Mouse (Mus musculus): ENCODE data around the gene Nrxn1. TPM values are rescaled to one million over a fixed set of nuclear protein-coding genes. Genes with fewer than 3 reads are reported as not detected.

The Nrxn1 gene
- total RNA-seq, 2 experiments from 2014 or later, result 0.09 TPM; not detected in 1

GRCm38 (mm10) chr17:90994247-90994646 lies 98.6 kb downstream of the Nrxn1 start:
- no peak for ATAC-seq (replicated peaks; ENCODE audit: low FRiP score, poor library complexity, severe bottlenecking)

- ATAC-seq (replicated peaks; ENCODE audit: low FRiP score, poor library complexity, severe bottlenecking), result no peak
Measured at GRCm38 (mm10) chr17:90990747-90991146, 102.1 kb downstream of the Nrxn1 start.

GRCm38 (mm10) chr17:90962904-90963531 lies 129.9 kb downstream of the Nrxn1 start:
- ATAC-seq (replicated peaks; ENCODE audit: low FRiP score, poor library complexity, severe bottlenecking), result no peak

- ATAC-seq (replicated peaks; ENCODE audit: low FRiP score, poor library complexity, severe bottlenecking), result no peak
Measured at GRCm38 (mm10) chr17:90955221-90955620, 137.7 kb downstream of the Nrxn1 start.

DNA sequence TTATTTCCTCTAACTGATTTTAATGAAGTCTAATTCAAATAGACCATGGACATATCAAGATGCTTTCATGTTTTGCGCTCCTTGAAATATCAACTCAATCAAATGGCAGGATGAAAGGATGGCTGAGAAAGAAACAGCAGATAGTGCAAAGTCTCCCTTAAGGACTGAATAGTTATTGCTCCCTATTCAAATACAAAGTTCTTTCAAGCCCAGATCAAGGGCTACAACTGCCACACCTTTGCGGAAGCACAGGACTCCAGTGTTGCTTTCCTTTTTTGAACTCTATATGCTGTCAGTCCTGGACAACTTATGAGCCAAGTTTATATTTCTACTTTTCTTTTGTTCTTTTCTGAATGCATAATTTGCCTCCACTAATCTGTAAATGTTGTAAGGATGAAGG lies 157.9 kb downstream of the Nrxn1 start:
- ATAC-seq (replicated peaks; ENCODE audit: low FRiP score, poor library complexity, severe bottlenecking), result no peak

DNA sequence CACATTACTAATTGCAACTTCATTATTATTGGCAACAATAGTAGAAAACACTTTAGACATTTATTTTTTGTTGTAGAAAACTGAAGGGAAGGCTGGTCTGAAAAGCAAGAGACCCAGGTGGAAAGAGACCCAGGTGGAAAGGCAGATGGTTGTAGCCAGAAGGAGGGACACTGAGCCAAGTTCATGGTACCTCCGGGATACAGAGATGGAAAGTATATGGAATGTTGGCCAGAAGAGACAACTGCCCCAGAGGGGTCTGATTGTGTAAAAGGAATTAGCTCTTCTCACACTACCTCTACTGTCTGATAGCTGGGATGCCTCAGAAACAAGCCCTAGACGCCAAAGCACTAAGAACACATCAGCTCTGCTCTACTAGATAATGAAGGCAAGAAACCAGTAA lies 179.6 kb downstream of the Nrxn1 start:
- no peak for ATAC-seq (replicated peaks; ENCODE audit: low FRiP score, poor library complexity, severe bottlenecking)

DNA sequence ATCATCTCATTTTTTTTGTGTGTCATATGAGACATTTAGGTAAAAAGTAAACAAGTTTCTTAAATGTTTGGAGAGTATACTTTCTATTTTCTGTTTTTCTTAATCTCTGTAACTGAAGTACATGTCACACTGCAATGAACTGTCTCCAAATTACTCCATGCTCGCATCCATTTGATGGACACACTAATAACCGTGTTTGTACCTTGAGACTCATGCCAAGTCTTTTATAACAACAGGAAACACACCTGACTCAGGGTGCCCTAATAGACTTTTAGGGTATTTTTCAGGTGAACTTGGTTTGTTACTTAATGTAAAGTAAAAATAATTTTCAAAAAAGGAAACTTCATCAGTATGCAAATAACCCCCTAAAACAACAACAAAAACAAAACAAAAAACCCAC lies 180.1 kb downstream of the Nrxn1 start:
- ATAC-seq (replicated peaks; ENCODE audit: low FRiP score, poor library complexity, severe bottlenecking), result no peak

GRCm38 (mm10) chr17:90912341-90912740 lies 180.5 kb downstream of the Nrxn1 start:
- no peak for ATAC-seq (replicated peaks; ENCODE audit: low FRiP score, poor library complexity, severe bottlenecking)

- no peak for ATAC-seq (replicated peaks; ENCODE audit: low FRiP score, poor library complexity, severe bottlenecking)
Measured at GRCm38 (mm10) chr17:90906118-90907093, 186.5 kb downstream of the Nrxn1 start.

DNA sequence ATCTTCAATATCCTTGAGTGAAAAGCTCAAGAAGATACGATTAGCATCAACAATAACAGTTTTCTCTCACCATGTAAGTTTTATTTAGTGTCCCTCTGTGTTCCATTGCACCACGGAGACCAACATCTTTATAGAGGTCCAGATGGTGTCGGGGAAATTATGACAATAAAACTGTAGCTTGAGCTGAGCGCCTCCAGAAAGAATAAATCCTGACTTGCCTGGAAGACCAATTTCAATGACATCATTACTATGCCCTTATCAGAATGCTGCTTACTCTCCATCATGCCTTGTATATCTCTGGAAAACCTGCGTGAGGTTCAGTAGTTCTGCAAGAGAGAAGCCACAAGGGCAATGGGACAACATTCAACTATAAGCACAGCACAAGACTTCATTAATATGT lies 187.7 kb downstream of the Nrxn1 start:
- no peak for ATAC-seq (replicated peaks; ENCODE audit: low FRiP score, poor library complexity, severe bottlenecking)

DNA sequence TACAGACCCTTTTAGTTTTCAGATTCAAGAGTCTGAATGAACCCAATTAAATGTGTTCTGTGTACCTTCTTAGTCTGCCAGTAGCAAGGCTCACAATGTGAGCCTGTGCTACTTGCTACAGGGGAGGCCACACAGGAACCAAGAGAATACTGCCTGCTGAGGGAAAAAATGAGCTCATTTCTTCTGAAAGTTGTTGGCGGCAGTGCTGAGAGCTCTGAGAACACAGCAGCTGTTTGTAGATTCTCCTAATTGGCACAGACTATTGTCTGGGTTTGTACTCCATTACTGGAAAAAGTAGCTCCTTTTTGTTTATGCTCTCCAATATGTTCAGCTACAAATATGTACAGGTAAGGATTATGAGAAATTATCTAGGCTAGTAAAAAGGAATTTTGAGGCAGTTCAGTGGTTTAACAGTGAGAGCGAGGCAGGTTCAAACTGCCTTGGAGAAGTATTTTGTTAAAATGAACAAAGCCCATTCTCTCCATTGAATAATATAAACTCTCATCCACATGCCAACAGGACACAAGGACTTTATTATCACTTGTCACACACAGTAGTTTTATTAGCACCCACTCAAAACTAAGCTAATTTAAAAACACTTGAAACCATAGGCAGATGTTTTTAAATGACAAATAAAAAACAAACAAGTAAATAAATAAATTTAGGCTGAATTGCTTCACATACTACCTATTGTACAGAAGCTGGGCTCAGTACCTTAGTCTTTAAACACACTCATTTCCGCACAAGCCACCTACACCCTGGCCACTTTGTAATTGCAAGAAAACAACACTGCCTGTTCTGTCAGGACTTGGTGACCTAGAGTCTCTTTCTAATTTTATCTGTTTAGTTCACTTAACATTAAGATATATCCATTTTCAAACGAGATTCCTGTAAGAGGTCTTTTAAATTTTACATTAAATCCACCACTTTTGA lies 200.3 kb downstream of the Nrxn1 start:
- ATAC-seq (replicated peaks; ENCODE audit: low FRiP score, poor library complexity, severe bottlenecking), result no peak

GRCm38 (mm10) chr17:90891711-90892110 lies 201.2 kb downstream of the Nrxn1 start:
- ATAC-seq (replicated peaks; ENCODE audit: low FRiP score, poor library complexity, severe bottlenecking), result no peak

GRCm38 (mm10) chr17:90857225-90857624 lies 235.6 kb downstream of the Nrxn1 start:
- no peak for ATAC-seq (replicated peaks; ENCODE audit: low FRiP score, poor library complexity, severe bottlenecking)

DNA sequence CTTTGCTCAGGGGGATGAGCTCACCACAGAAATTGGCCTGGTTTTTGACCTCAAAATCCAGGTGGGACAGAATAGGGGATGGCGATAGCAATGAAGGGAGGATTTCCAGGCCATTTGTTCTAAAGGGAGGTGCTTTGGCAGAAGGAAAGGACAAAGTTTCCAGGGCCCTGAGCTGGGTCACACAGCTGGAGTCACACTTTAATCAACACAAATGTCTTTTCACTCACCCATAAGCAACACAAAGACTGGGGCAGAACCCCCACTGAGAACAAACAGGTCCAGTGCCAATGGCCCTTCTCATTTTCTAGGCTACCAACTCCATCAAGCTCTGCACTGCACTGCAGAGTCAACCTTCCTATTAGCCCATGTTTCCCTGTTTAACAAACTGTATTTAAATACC lies 249.0 kb downstream of the Nrxn1 start:
- no peak for ATAC-seq (replicated peaks; ENCODE audit: low FRiP score, poor library complexity, severe bottlenecking)

DNA sequence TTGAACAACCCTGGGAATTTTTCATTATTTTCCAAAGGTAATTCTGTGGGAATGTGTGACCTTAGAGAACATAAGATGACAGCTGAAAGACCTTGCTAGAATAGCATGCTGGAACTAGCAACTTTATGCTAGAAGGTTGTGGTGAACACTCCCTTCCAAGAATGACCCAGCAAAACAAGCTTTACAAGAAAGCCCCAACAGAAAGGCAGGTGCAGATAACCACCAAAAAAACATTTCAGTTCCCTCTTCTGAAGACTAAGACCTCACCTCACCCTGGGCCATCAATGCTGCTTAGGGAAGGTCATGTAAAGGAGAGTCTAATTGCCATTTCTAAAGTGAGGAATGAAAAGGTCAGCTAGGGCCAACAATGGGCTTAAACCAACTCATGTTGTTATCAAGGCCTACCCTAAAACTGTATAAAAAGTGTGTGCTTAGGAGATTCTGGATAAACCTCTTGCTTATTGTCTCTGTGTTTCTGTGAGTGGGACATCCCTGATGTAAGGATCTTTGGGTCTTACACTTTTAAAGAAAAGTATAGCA lies 249.7 kb downstream of the Nrxn1 start:
- ATAC-seq (replicated peaks; ENCODE audit: low FRiP score, poor library complexity, severe bottlenecking), result no peak

DNA sequence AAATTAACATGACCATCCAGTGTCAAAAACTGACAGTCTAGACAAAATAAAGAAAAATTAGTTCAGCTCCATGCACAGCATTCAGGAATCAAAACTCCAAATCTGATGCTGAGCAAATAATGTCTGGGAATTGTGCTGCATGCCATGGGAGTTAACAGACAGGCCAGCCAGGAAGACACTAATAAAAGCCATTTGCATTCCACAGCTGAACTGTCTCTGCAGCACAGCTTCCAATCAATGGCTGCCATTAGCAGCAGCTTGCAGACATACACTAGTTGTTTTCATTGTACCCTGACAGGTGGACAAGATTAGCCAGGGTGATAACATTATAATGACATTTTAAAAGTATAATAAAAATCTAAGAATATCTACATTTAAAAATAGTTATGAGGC lies 255.9 kb downstream of the Nrxn1 start:
- no peak for ATAC-seq (replicated peaks; ENCODE audit: low FRiP score, poor library complexity, severe bottlenecking)

- ATAC-seq (replicated peaks; ENCODE audit: low FRiP score, poor library complexity, severe bottlenecking), result no peak
Measured at GRCm38 (mm10) chr17:90836154-90837021, 256.5 kb downstream of the Nrxn1 start.

- ATAC-seq (replicated peaks; ENCODE audit: low FRiP score, poor library complexity, severe bottlenecking), result no peak
Measured at GRCm38 (mm10) chr17:90818340-90818739, 274.5 kb downstream of the Nrxn1 start.

DNA sequence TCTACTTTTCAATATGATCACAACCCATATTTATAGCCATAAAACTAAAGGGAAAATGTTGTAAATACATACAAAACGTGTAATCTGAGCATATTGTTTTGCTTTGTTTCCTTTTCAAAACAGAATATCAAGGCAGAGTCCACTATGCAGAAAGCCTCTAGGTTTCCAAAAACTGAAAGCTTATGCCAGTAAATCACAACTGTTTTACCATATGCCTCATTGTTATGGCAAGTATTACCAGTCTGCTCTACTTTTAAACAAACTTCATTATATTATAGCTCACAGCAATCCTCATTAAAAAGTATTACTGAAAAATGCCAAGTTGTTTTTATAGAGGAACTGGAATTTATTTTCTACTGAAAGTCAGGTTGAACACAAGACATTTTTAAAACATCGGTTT lies 275.0 kb downstream of the Nrxn1 start:
- ATAC-seq (replicated peaks; ENCODE audit: low FRiP score, poor library complexity, severe bottlenecking), result no peak

Measured in erythroblast, adult 5-6 weeks (primary cell).